Mouse (Mus musculus): Measurements from ENCODE around the gene Nat14.

- TF ChIP-seq CTCF (IDR thresholded peaks at IDR 0.05; ENCODE audit: low read depth, low read length) (no peak), POLR2A (IDR thresholded peaks at IDR 0.05; ENCODE audit: insufficient read depth, low read length) (no peak)
These were observed 49.2 kb downstream of the Nat14 start, which contains the start of gene Sbk3 for GRCm38 (mm10) chr7:4971068-4971467.

Measured in ES-Bruce4 (cell line).